Mouse (Mus musculus): ENCODE results near the gene Samd10. TPM values are rescaled to one million over a fixed set of nuclear protein-coding genes. Genes with fewer than 3 reads are reported as not detected.

Samd10 gene
- polyA plus RNA-seq, 1 experiment: 0.67 TPM

DNA sequence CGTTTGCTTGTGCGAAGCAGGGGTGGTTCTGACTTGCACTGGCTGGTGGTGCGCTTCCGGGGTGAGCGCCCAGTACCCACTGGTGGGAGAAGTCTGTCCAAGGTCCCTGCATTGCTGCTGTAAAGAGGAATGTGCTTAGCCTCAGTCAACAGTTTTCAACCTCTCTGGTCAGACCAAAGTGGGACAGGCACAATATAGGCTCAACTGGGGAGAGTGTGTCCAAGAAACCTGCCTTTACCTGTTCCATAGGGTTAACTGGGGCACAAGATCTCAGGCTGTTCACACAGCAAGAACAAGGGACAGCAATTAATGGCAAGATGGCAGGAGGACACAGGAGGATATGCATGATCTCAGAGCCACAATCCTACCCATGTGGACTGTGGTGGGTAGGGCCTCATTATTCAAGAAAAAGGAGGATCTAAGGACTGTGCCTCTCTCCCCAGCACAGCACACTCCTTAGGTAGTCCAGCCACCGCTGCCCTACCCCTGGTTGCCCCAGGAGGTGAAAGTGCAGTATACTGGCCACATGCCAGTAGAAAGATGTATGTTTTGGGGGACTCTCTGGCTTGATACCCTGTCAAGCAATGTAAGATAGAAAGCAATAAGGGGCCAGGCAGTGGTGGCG is 24.0 kb downstream of the Samd10 start:
- Histone ChIP-seq H3K4me2 (ENCODE audit: low read depth) (no peak overlapping the region), H3K27me3 (ENCODE audit: control insufficient read depth, insufficient read depth, insufficient read length) (no peaks in the 10 kb centered on the region), H3ac (ENCODE audit: control insufficient read depth, insufficient read length) (no peak overlapping the region), H3K36me3 (ENCODE audit: control insufficient read depth, insufficient read depth) (peaks cover 3% of the 10 kb centered on the region), H3K79me2 (ENCODE audit: control insufficient read depth, insufficient read depth) (peaks cover 5% of the 10 kb centered on the region), H3K4me3 (no peak overlapping the region)
- TF ChIP-seq MYOG (IDR thresholded peaks at IDR 0.05; ENCODE audit: control insufficient read depth in 1 of 3, insufficient read depth in 1 of 3, insufficient read length in 2 of 3, low read depth in 2 of 3) (no peak), TCF12 (IDR thresholded peaks at IDR 0.05; ENCODE audit: insufficient read depth, poor library complexity, severe bottlenecking) (no peak), CEBPB (IDR thresholded peaks at IDR 0.05; ENCODE audit: insufficient read depth, poor library complexity, severe bottlenecking) (no peak)

DNA sequence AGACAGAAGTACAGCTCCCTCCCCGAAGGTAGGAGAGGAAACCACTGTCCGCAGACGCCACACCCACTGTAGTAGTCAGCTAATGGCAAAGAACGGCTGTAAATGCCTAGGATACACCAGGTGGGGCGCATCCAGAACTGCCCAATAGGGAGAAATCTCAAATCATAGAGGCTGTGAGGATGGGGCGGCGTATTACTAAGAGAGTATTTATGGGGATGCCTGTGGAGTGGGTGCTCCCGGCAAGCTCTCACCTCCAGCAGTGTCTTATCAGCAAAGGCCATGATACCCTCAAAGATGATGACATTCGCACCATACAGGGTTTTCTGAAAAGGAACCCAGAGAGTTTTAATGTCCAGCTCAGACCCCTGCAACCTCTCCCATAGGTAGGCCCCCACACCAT is 25.1 kb downstream of the Samd10 start:
- Histone ChIP-seq H3K4me3 (no peak overlapping the region), H3K4me2 (ENCODE audit: low read depth) (no peak overlapping the region)
- TF ChIP-seq REST (IDR thresholded peaks at IDR 0.05; ENCODE audit: insufficient read depth, insufficient read length) (no peak), CEBPB (IDR thresholded peaks at IDR 0.05; ENCODE audit: insufficient read depth, poor library complexity, severe bottlenecking) (no peak), POLR2A (IDR thresholded peaks at IDR 0.05; ENCODE audit: insufficient read length, low read depth) (no peak), POLR2AphosphoS2 (IDR thresholded peaks at IDR 0.05; ENCODE audit: insufficient read length, low read depth) (no peak), USF1 (IDR thresholded peaks at IDR 0.05; ENCODE audit: low read depth) (no peak), E2F4 (IDR thresholded peaks at IDR 0.05; ENCODE audit: insufficient read depth) (no peak), MAX (IDR thresholded peaks at IDR 0.05; ENCODE audit: low read depth) (no peak), MYOD1 (IDR thresholded peaks at IDR 0.05; ENCODE audit: control insufficient read depth in 1 of 3, insufficient read length in 2 of 3, low read depth in 2 of 3) (no peak), SRF (IDR thresholded peaks at IDR 0.05; ENCODE audit: control insufficient read depth, insufficient read length, low read depth) (no peak), TCF12 (IDR thresholded peaks at IDR 0.05; ENCODE audit: insufficient read depth, poor library complexity, severe bottlenecking) (no peak), TCF3 (IDR thresholded peaks at IDR 0.05; ENCODE audit: insufficient read length, low read depth) (no peak), MYOG (IDR thresholded peaks at IDR 0.05; ENCODE audit: control insufficient read depth in 1 of 3, insufficient read depth in 1 of 3, insufficient read length in 2 of 3, low read depth in 2 of 3) (no peak)

DNA sequence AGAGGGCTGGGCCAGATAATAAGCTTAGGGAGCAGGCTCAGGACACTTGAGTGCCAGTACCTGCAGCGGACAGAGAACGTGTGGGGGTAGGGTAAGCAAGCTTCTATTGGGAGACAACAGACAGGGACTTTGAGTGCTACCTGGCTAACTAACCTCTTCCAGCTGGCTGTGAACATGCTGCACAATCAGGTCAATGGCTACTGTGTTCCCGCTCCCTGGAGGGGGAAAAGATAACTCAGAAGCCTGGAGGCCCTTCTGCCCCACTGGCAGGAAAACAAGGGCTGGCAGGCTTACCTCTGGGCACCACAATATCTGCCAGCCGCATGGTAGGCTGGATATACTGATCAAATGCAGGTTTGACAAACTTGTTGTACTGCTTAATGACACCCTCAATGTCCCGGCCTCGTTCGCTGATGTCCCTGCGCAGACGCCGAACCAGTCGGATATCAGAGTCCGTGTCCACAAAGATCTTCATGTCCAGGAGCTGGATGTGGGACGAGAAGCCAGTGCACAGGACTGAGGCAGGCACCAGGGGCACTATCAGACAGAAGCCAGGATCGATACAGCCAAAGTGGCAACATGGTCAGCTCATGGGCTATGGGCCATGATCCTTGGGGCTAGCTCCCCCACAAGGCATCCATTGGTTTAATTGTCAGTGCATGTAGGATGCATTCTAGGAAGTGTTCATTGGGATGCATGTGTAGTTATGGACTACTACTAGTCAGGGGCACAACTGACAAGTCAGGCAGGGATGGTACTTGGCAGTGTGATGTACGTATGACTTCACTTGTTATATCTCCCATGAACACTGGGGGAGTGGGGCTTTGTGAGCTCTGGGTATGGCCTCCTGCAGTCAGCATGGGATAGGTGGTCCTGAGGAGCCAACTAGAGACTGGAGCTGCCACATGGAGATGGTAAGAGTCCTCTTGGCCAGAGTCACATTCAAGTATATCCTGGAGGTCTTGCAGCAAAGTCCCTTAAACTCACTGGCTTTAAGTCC is 25.8 kb downstream of the Samd10 start:
- H3ac ChIP-seq (ENCODE audit: control insufficient read depth, insufficient read length): no peak overlapping the region
- no peak overlapping the region for H3K4me3 ChIP-seq
- peaks cover 3% of the 10 kb centered on the region for H3K79me2 ChIP-seq (ENCODE audit: control insufficient read depth, insufficient read depth)
- TF ChIP-seq MYOG (IDR thresholded peaks at IDR 0.05; ENCODE audit: control insufficient read depth in 1 of 3, insufficient read depth in 1 of 3, insufficient read length in 2 of 3, low read depth in 2 of 3): no peak
- peak; percentile 3 for TF ChIP-seq POLR2AphosphoS2 (IDR thresholded peaks at IDR 0.05; ENCODE audit: insufficient read length, low read depth)
- peaks cover 3% of the 10 kb centered on the region for H3K36me3 ChIP-seq (ENCODE audit: control insufficient read depth, insufficient read depth)
- H3K4me2 ChIP-seq (ENCODE audit: low read depth): no peak overlapping the region
- no peaks in the 10 kb centered on the region for H3K27me3 ChIP-seq (ENCODE audit: control insufficient read depth, insufficient read depth, insufficient read length)

More for the DNA sequence above, 25.1 kb downstream of the Samd10 start:
- H3ac ChIP-seq (ENCODE audit: control insufficient read depth, insufficient read length): no peak overlapping the region
- peaks cover 3% of the 10 kb centered on the region for H3K36me3 ChIP-seq (ENCODE audit: control insufficient read depth, insufficient read depth)
- H3K79me2 ChIP-seq (ENCODE audit: control insufficient read depth, insufficient read depth): peaks cover 3% of the 10 kb centered on the region
- no peaks in the 10 kb centered on the region for H3K27me3 ChIP-seq (ENCODE audit: control insufficient read depth, insufficient read depth, insufficient read length)

- Histone ChIP-seq H3K4me3 (no peak overlapping the region), H3K79me2 (ENCODE audit: control insufficient read depth, insufficient read depth) (no peaks in the 10 kb centered on the region), H3ac (ENCODE audit: control insufficient read depth, insufficient read length) (no peak overlapping the region), H3K4me2 (ENCODE audit: low read depth) (no peak overlapping the region), H3K27me3 (ENCODE audit: control insufficient read depth, insufficient read depth, insufficient read length) (no peaks in the 10 kb centered on the region), H3K36me3 (ENCODE audit: control insufficient read depth, insufficient read depth) (peaks cover 3% of the 10 kb centered on the region)
- TF ChIP-seq TCF12 (IDR thresholded peaks at IDR 0.05; ENCODE audit: insufficient read depth, poor library complexity, severe bottlenecking): no peak
- TF ChIP-seq MAX (IDR thresholded peaks at IDR 0.05; ENCODE audit: low read depth): no peak
- TF ChIP-seq POLR2AphosphoS2 (IDR thresholded peaks at IDR 0.05; ENCODE audit: insufficient read length, low read depth): peak; percentile 42
Observed at GRCm38 (mm10) chr2:181571941-181572670, 26.9 kb downstream of the Samd10 start.

DNA sequence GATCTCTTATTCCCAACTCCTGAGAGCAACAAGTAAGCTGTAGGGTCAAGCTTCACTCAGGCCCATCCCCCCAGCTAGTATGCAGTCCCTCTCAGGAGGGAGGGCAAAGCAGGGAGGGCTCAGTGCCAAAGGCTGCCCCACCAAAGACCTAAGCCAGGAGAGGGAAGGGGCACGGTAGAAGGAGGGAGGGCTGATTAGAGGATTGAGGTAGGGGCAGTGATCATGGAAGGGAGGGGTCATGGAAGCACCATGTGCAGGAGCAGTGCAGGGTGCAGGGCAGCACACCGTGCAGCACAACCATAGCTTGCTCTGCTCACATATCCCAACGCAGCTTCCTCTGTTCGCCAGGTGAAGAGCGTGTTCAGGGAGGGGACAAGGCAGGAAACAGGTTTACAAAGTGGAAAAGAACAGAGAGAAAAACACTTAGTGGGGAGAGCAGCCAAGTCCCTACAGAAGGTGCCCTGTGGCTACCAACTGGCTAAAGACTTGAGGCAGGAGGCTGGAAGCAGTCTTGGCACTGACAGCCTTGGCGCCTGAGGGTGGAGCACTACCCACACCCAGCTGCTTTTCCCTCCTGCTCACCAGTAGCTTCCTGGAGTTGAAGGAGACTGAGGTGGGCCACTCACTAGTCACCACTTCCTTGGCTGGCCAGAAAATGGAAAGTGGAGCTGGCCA is 28.0 kb downstream of the Samd10 start:
- no peak overlapping the region for H3ac ChIP-seq (ENCODE audit: control insufficient read depth, insufficient read length)
- no peak overlapping the region for H3K4me3 ChIP-seq
- TF ChIP-seq TCF12 (IDR thresholded peaks at IDR 0.05; ENCODE audit: insufficient read depth, poor library complexity, severe bottlenecking) (no peak), CEBPB (IDR thresholded peaks at IDR 0.05; ENCODE audit: insufficient read depth, poor library complexity, severe bottlenecking) (no peak), USF1 (IDR thresholded peaks at IDR 0.05; ENCODE audit: low read depth) (no peak), MAX (IDR thresholded peaks at IDR 0.05; ENCODE audit: low read depth) (no peak), POLR2AphosphoS2 (IDR thresholded peaks at IDR 0.05; ENCODE audit: insufficient read length, low read depth) (peak; percentile 46), E2F4 (IDR thresholded peaks at IDR 0.05; ENCODE audit: insufficient read depth) (no peak), SRF (IDR thresholded peaks at IDR 0.05; ENCODE audit: control insufficient read depth, insufficient read length, low read depth) (no peak)
- H3K27me3 ChIP-seq (ENCODE audit: control insufficient read depth, insufficient read depth, insufficient read length): no peaks in the 10 kb centered on the region
- peaks cover 3% of the 10 kb centered on the region for H3K36me3 ChIP-seq (ENCODE audit: control insufficient read depth, insufficient read depth)
- H3K79me2 ChIP-seq (ENCODE audit: control insufficient read depth, insufficient read depth): no peaks in the 10 kb centered on the region
- H3K4me2 ChIP-seq (ENCODE audit: low read depth): no peak overlapping the region

Data from myocyte (in vitro differentiated cells).